Mouse (Mus musculus) ES-E14 (cell line): ENCODE results near the gene Nhsl1. TPM values are rescaled to one million over a fixed set of nuclear protein-coding genes. Genes with fewer than 3 reads are reported as not detected.
"Not testable (repeated sequence)": the region's sequence is repeated elsewhere in the genome, so short reads cannot be mapped to it uniquely, and the experiment has no call there.

ENCODE experiments used
- DNase-seq: peaks from one replicate; pipeline ENCODE4 v3.0.0-alpha.2; 2013; ENCODE audit warnings: low read depth, low spot score
- H3K27ac ChIP-seq: 2 replicates; pipeline ENCODE4 v1.5.1; 2012; ENCODE audit warnings: low read depth, mild to moderate bottlenecking, low read length, moderate library complexity, mixed read lengths; ENCODE audit not compliant: poor library complexity, insufficient read depth, severe bottlenecking
- H3K36me3 ChIP-seq: 2 replicates; pipeline ENCODE4 v1.6.1; 2012; ENCODE audit warnings: mild to moderate bottlenecking, low read length, moderate library complexity, mixed read lengths; ENCODE audit not compliant: control insufficient read depth, poor library complexity, insufficient read depth, severe bottlenecking
- H3K4me1 ChIP-seq, 2 experiments: fragments of 150-350 bp in 1 of 2; sonication (generic) in 1 of 2; 2 replicates each; pipeline ENCODE4 v1.6.1; 2012; ENCODE audit warnings: low read length in 2 of 2, mild to moderate bottlenecking in 1 of 2, mixed read lengths in 1 of 2; ENCODE audit not compliant: control insufficient read depth in 2 of 2, insufficient read depth in 2 of 2, poor library complexity in 1 of 2
- H3K4me3 ChIP-seq, 2 experiments: fragments of 150-350 bp in 1 of 2; sonication (generic) in 1 of 2; 2 replicates each; pipeline ENCODE4 v1.5.1; 2012; ENCODE audit warnings: low read length in 2 of 2, low read depth in 1 of 2, mild to moderate bottlenecking in 1 of 2, mixed read lengths in 1 of 2; ENCODE audit not compliant: insufficient read depth in 1 of 2, poor library complexity in 1 of 2, severe bottlenecking in 1 of 2
- H3K9ac ChIP-seq: 2 replicates; pipeline ENCODE4 v1.6.1; 2012; ENCODE audit warnings: low read depth, mild to moderate bottlenecking, low read length, mixed read lengths; ENCODE audit not compliant: poor library complexity, insufficient read depth, severe bottlenecking
- H3K9me3 ChIP-seq: fragments of 150-350 bp; sonication (generic); 2 replicates; pipeline ENCODE4 v1.6.1; 2012; ENCODE audit warnings: low read depth, mild to moderate bottlenecking, low read length; ENCODE audit not compliant: control insufficient read depth, insufficient read depth
- CHD2 ChIP-seq: IDR thresholded peaks from 2 replicates; pipeline ENCODE4 v1.6.1; 2014; ENCODE audit warnings: mild to moderate bottlenecking, low read depth, low read length, inconsistent platforms
- HCFC1 ChIP-seq: IDR thresholded peaks from 2 replicates; pipeline ENCODE4 v1.6.1; 2012; ENCODE audit warnings: low read length, inconsistent platforms, borderline replicate concordance; ENCODE audit not compliant: insufficient read depth
- MAFK ChIP-seq: IDR thresholded peaks from 2 replicates; pipeline ENCODE4 v1.6.1; 2014; ENCODE audit warnings: mild to moderate bottlenecking, low read depth, low read length, inconsistent platforms; ENCODE audit not compliant: insufficient read depth
- ZC3H11A ChIP-seq: IDR thresholded peaks from 2 replicates; pipeline ENCODE4 v1.6.1; 2012; ENCODE audit warnings: low read depth, mild to moderate bottlenecking, inconsistent platforms, low read length, borderline replicate concordance
- ZNF384 ChIP-seq: IDR thresholded peaks from 2 replicates; pipeline ENCODE4 v1.6.1; 2012; ENCODE audit warnings: low read depth, low read length, inconsistent platforms
- in situ Hi-C, 2 experiments: fragments of 600-800 bp; cut with MboI; formaldehyde crosslinking; loops; one replicate each; pipeline ENCODE4 v1.15.1; 2025; ENCODE audit warnings: low sequenced_read_pairs in 2 of 2, inconsistent platforms in 1 of 2; ENCODE audit not compliant: unreplicated experiment in 2 of 2
- total RNA-seq: library from RNA; depleted of rRNA; stranded (reverse); fragments of 300-350 nt; gene quantifications from 2 replicates; pipeline ENCODE4 v1.2.3, GENCODE M21; 2012

Nhsl1 gene
- total RNA-seq, 1 experiment, result 7.7 TPM

DNA sequence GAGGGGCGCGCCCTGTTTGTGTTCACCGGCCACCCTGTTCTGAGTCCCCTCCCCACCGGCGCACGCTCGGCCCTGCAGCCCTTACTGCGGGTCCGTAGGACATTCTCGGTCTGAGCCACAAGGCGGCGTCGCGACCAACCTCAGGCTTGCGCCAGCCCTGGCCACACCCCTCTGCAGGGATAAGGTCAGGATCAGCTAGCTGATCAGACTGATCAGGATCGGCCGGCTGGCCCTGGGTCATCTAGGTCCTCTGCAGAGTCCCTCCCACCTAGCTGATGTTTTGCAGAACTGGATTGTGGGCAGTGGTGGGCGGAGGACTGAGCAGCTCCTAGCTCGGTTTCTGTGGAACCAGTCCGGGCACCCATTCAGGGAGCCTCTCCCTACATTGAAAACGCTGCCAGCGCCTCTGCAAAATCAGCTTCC is 227.0 kb downstream of the Nhsl1 start, which contains the start of gene Hebp2:
TSS of gene Hebp2 (minus strand) at position 264 of the 423 bp plus-strand sequence.
- Histone ChIP-seq H3K9me3 (no peaks in the 10 kb centered on the region), H3K4me3 (peak within 1 kb of the TSS; percentile 54 to 63), H3K36me3 (no peaks in the 10 kb centered on the region), H3K4me1 (peaks cover 0 to 6% of the 10 kb centered on the region in 2 experiments; a peak in 1 of 4 replicates), H3K27ac (no peak within 1 kb of the TSS), H3K9ac (peak within 1 kb of the TSS; percentile 71; the same call in 1 of the 2 replicates)
- TF ChIP-seq ZNF384, result no peak
- 0 out of 2 replicates have a peak, but pooled peaks have one; percentile 30 for TF ChIP-seq HCFC1
- TF ChIP-seq ZC3H11A, result peak; percentile 42; the same call in 1 of the 2 replicates
- peak; percentile 69 for DNase-seq
- in situ Hi-C loops, result no loop called here

DNA sequence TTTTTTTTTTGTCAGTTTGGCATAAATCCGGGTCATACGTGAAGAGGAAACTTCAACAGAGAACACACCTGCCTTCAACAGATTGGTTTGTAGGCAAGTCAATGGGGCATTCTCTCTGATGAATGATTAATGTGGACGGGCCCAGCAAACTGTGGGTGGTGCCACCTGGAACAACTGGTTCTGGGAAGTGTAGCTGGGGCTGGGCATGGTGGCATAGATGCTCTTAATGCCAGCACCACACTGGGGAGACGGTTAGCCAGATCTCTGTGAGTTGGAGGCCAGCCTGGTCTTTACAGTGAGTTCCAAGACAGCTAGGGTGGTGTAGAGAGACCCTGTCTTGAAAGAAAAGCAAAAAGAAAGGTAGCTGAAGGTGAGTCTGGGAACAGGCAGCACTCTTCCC is 228.6 kb downstream of the Nhsl1 start:
- Histone ChIP-seq H3K9me3 (no peaks in the 10 kb centered on the region), H3K36me3 (no peaks in the 10 kb centered on the region), H3K27ac (no peak overlapping the region), H3K4me1 (peaks cover 0 to 6% of the 10 kb centered on the region in 2 experiments; a peak in 1 of 4 replicates), H3K9ac (no peak overlapping the region), H3K4me3 (no peak overlapping the region)
- DNase-seq, result no peak
- TF ChIP-seq ZC3H11A, result no peak
- TF ChIP-seq ZNF384, result no peak
- TF ChIP-seq MAFK, result no peak
- no peak for TF ChIP-seq CHD2
- no peak for TF ChIP-seq HCFC1
- in situ Hi-C loops, result no loop called here

DNA sequence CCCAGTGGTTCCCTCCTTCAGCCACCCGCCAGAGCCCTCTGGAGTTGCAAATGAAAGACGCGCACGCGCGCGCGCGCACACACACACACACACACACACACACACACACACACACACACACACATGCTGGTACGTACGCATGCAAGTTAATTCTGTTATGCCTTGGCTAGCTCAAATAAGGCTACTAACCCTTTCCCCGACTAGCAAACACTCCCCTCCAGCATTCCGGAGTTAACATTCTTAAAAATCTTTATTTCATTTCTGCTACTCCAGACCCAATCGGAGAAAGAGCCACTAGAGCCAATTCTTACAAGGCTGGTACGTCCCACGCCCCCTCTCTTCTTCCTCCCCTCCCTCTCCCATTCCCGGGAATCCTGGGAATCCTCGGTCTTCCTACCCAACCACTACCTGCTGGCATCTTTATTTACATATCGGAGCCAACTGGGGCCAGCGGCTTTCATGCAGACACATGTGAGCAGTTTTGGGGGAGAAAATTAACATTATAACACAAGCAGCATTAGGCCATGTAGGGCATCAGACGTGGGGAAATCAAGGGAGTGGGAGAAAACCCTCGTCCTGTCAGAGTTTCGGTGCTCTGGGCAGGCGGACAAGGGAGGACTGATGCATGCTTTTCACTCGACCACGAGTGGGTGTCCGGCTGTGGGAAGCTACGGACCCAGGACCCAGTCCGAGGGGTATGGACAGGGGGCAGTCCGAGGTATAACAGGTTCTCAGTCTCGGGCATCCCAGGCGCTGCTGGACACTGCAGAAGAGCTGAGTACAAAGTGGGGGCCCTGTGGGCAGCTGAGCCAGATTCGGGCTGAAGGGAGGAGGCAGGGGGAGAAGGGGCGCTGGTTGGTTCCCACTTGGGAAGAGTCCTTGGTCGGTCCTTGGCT is 230.8 kb downstream of the Nhsl1 start:
- DNase-seq, result no peak
- H3K4me3 ChIP-seq, result peak overlapping the region; percentile 44 to 78
- in situ Hi-C loops, result no loop called here

DNA sequence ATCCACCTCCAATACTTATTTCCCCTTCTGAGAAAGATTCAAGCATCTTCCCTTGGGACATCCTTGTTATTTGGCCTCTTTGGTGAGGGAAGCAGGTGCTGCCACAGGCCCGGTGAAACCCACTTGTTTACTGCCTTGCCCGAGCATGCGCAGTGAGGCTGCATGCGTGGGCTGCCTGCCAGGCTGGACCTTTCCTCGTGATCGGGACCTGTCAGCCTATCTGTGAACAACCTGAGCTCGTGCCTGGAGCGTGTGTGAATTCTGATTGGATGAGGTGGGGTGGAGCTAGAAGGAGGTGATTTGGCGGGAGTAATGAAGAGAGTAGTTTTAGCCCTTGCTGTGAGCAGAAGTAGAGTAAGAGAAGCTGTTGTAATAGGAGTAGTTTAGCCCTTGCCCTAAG is 240.3 kb downstream of the Nhsl1 start:
- peak; percentile 35; the same call in 1 of the 2 replicates for TF ChIP-seq CHD2
- DNase-seq, H3K9me3 ChIP-seq, H3K27ac ChIP-seq, H3K9ac ChIP-seq, in situ Hi-C loops, H3K4me1 ChIP-seq, H3K36me3 ChIP-seq: not testable (repeated sequence)
- H3K4me3 ChIP-seq, result peak overlapping the region in 1 of 2 experiments; percentile 69; a peak in 2 of 4 replicates

More for the DNA sequence above, 230.8 kb downstream of the Nhsl1 start:
- H3K4me1 ChIP-seq, result peaks cover 0 to 6% of the 10 kb centered on the region in 2 experiments; a peak in 1 of 4 replicates
- no peaks in the 10 kb centered on the region for H3K36me3 ChIP-seq
- H3K9ac ChIP-seq, result peak overlapping the region; percentile 20; the same call in 1 of the 2 replicates
- TF ChIP-seq ZC3H11A, result no peak
- H3K27ac ChIP-seq, result no peak overlapping the region
- no peaks in the 10 kb centered on the region for H3K9me3 ChIP-seq

DNA sequence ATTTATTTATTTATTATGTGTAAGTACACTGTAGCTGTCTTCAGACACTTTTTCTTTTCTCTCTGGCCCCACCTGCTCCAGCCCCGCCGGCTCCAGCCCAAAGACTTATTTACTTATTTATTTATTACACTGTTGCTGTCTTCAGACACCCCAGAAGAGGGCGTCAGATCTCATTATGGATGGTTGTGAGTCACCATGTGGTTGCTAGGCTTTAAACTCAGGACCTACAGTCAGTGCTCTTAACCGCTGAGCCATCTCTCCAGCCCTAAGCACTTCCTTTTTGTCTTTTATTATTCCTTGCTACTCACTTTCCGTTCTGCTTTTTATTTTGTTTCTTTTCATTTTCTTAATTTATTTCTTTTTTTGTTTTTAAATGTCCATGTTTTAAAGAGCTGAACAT is 242.7 kb downstream of the Nhsl1 start:
- Histone ChIP-seq H3K27ac (no peak overlapping the region), H3K9ac (no peak overlapping the region), H3K9me3 (no peaks in the 10 kb centered on the region), H3K4me1 (peaks cover 0 to 4% of the 10 kb centered on the region in 2 experiments; a peak in 1 of 4 replicates), H3K36me3 (no peaks in the 10 kb centered on the region), H3K4me3 (no peak overlapping the region)
- in situ Hi-C loops, result no loop called here
- TF ChIP-seq CHD2, result no peak
- TF ChIP-seq MAFK, result no peak
- no peak for TF ChIP-seq ZC3H11A
- no peak for TF ChIP-seq HCFC1
- TF ChIP-seq ZNF384, result no peak
- DNase-seq, result no peak
